Mouse (Mus musculus): Measurements from ENCODE around the gene Nf1. TPM values are rescaled to one million over a fixed set of nuclear protein-coding genes. Genes with fewer than 3 reads are reported as not detected.

The Nf1 gene
- polyA plus RNA-seq, 1 experiment from 2014 or later = 12.5 TPM

GRCm38 (mm10) chr11:79460756-79461450 is 121.4 kb downstream of the Nf1 start:
- Histone ChIP-seq H3K4me3 (ENCODE audit: inconsistent target) (no peak overlapping the region), H3K27ac (peak overlapping the region; percentile 21; the same call in 1 of the 2 replicates), H3K79me2 (ENCODE audit: inconsistent target) (no peaks in the 10 kb centered on the region), H3K36me3 (ENCODE audit: inconsistent target) (peaks cover 11% of the 10 kb centered on the region; the same call in 1 of the 2 replicates)
- WGBS (ENCODE audit: missing documents) = 85% methylated on average over 3 of the region's 3 CpGs

GRCm38 (mm10) chr11:79468097-79468496 is 128.6 kb downstream of the Nf1 start:
- Histone ChIP-seq H3K4me3 (ENCODE audit: inconsistent target) (no peak overlapping the region), H3K79me2 (ENCODE audit: inconsistent target) (no peaks in the 10 kb centered on the region), H3K36me3 (ENCODE audit: inconsistent target) (peaks cover 25% of the 10 kb centered on the region), H3K27ac (no peak overlapping the region)
- 93% methylated on average over 1 of the region's 1 CpGs for WGBS (ENCODE audit: missing documents)

- Histone ChIP-seq H3K27ac (no peak overlapping the region), H3K36me3 (ENCODE audit: inconsistent target) (peaks cover under 1% of the 10 kb centered on the region; the same call in 1 of the 2 replicates), H3K79me2 (ENCODE audit: inconsistent target) (no peaks in the 10 kb centered on the region), H3K4me3 (ENCODE audit: inconsistent target) (no peak overlapping the region)
- WGBS (ENCODE audit: missing documents) = 97% methylated on average over 6 of the region's 6 CpGs
Measured at GRCm38 (mm10) chr11:79483392-79483791, 143.9 kb downstream of the Nf1 start.

- H3K36me3 ChIP-seq (ENCODE audit: inconsistent target) = no peaks in the 10 kb centered on the region; the same call in 1 of the 2 replicates
- no peak overlapping the region for H3K4me3 ChIP-seq (ENCODE audit: inconsistent target)
- WGBS (ENCODE audit: missing documents) = 98% methylated on average over 7 of the region's 7 CpGs
- H3K79me2 ChIP-seq (ENCODE audit: inconsistent target) = no peaks in the 10 kb centered on the region
- H3K27ac ChIP-seq = no peak overlapping the region
Measured at GRCm38 (mm10) chr11:79483876-79484528, 144.5 kb downstream of the Nf1 start.

- H3K27ac ChIP-seq = no peak overlapping the region
- no peaks in the 10 kb centered on the region for H3K79me2 ChIP-seq (ENCODE audit: inconsistent target)
- H3K36me3 ChIP-seq (ENCODE audit: inconsistent target) = no peaks in the 10 kb centered on the region; the same call in 1 of the 2 replicates
- no peak overlapping the region for H3K4me3 ChIP-seq (ENCODE audit: inconsistent target)
Measured at GRCm38 (mm10) chr11:79484721-79485120, 145.2 kb downstream of the Nf1 start.

- no peak overlapping the region for H3K4me3 ChIP-seq (ENCODE audit: inconsistent target)
- WGBS (ENCODE audit: missing documents) = 30% methylated on average over 10 of the region's 10 CpGs
Measured at GRCm38 (mm10) chr11:79494976-79495800, 155.7 kb downstream of the Nf1 start.

GRCm38 (mm10) chr11:79502917-79503316 is 163.4 kb downstream of the Nf1 start:
- WGBS (ENCODE audit: missing documents) = 96% methylated on average over 2 of the region's 2 CpGs
- Histone ChIP-seq H3K4me3 (ENCODE audit: inconsistent target) (no peak overlapping the region), H3K27ac (no peak overlapping the region), H3K36me3 (ENCODE audit: inconsistent target) (no peaks in the 10 kb centered on the region), H3K79me2 (ENCODE audit: inconsistent target) (no peaks in the 10 kb centered on the region)

More at GRCm38 (mm10) chr11:79494976-79495800, 155.7 kb downstream of the Nf1 start:
- Histone ChIP-seq H3K79me2 (ENCODE audit: inconsistent target) (no peaks in the 10 kb centered on the region), H3K27ac (no peak overlapping the region), H3K36me3 (ENCODE audit: inconsistent target) (no peaks in the 10 kb centered on the region)

- WGBS (ENCODE audit: missing documents) = 82% methylated on average over 5 of the region's 8 CpGs
- H3K79me2 ChIP-seq (ENCODE audit: inconsistent target) = no peaks in the 10 kb centered on the region
- H3K4me3 ChIP-seq (ENCODE audit: inconsistent target) = no peak within 1 kb of the TSS
- H3K36me3 ChIP-seq (ENCODE audit: inconsistent target) = no peaks in the 10 kb centered on the region
- H3K27ac ChIP-seq = no peak within 1 kb of the TSS
Measured at GRCm38 (mm10) chr11:79503845-79504244, 164.4 kb downstream of the Nf1 start, which contains the start of gene Omg. TSS of gene Omg (minus strand) at chr11:79504084.

GRCm38 (mm10) chr11:79504506-79504905 is 165.0 kb downstream of the Nf1 start:
- WGBS (ENCODE audit: missing documents) = 99% methylated on average over 7 of the region's 7 CpGs
- no peak overlapping the region for H3K27ac ChIP-seq

GRCm38 (mm10) chr11:79511970-79512369 is 172.5 kb downstream of the Nf1 start:
- H3K27ac ChIP-seq = no peak overlapping the region
- no peak overlapping the region for H3K4me3 ChIP-seq (ENCODE audit: inconsistent target)
- H3K36me3 ChIP-seq (ENCODE audit: inconsistent target) = peaks cover 32% of the 10 kb centered on the region; the same call in 1 of the 2 replicates
- WGBS (ENCODE audit: missing documents) = 83% methylated on average over 3 of the region's 3 CpGs
- H3K79me2 ChIP-seq (ENCODE audit: inconsistent target) = peaks cover 41% of the 10 kb centered on the region

More at GRCm38 (mm10) chr11:79504506-79504905, 165.0 kb downstream of the Nf1 start:
- no peaks in the 10 kb centered on the region for H3K79me2 ChIP-seq (ENCODE audit: inconsistent target)
- H3K36me3 ChIP-seq (ENCODE audit: inconsistent target) = no peaks in the 10 kb centered on the region
- H3K4me3 ChIP-seq (ENCODE audit: inconsistent target) = no peak overlapping the region

- no peak overlapping the region for H3K27ac ChIP-seq
- no peak overlapping the region for H3K4me3 ChIP-seq (ENCODE audit: inconsistent target)
- WGBS (ENCODE audit: missing documents) = 83% methylated on average over 6 of the region's 6 CpGs
- peaks cover 69% of the 10 kb centered on the region for H3K79me2 ChIP-seq (ENCODE audit: inconsistent target)
- peaks cover 32% of the 10 kb centered on the region; the same call in 1 of the 2 replicates for H3K36me3 ChIP-seq (ENCODE audit: inconsistent target)
Measured at GRCm38 (mm10) chr11:79515331-79515730, 175.8 kb downstream of the Nf1 start.

GRCm38 (mm10) chr11:79515798-79516197 is 176.3 kb downstream of the Nf1 start:
- peaks cover 32% of the 10 kb centered on the region; the same call in 1 of the 2 replicates for H3K36me3 ChIP-seq (ENCODE audit: inconsistent target)
- WGBS (ENCODE audit: missing documents) = 85% methylated on average over 2 of the region's 2 CpGs
- no peak overlapping the region for H3K27ac ChIP-seq
- H3K4me3 ChIP-seq (ENCODE audit: inconsistent target) = no peak overlapping the region
- peaks cover 74% of the 10 kb centered on the region for H3K79me2 ChIP-seq (ENCODE audit: inconsistent target)

GRCm38 (mm10) chr11:79519299-79519698 is 179.8 kb downstream of the Nf1 start:
- 28% methylated on average over 6 of the region's 6 CpGs for WGBS (ENCODE audit: missing documents)
- Histone ChIP-seq H3K27ac (peak overlapping the region; percentile 98), H3K4me3 (ENCODE audit: inconsistent target) (peak overlapping the region; percentile 10), H3K36me3 (ENCODE audit: inconsistent target) (peaks cover 25% of the 10 kb centered on the region; the same call in 1 of the 2 replicates), H3K79me2 (ENCODE audit: inconsistent target) (peaks cover 94% of the 10 kb centered on the region)

GRCm38 (mm10) chr11:79519878-79520291 is 180.4 kb downstream of the Nf1 start:
- peak overlapping the region; percentile 58; the same call in 1 of the 2 replicates for H3K4me3 ChIP-seq (ENCODE audit: inconsistent target)
- 0% methylated on average over 1 of the region's 1 CpGs for WGBS (ENCODE audit: missing documents)
- peaks cover 20% of the 10 kb centered on the region; the same call in 1 of the 2 replicates for H3K36me3 ChIP-seq (ENCODE audit: inconsistent target)
- peaks cover 94% of the 10 kb centered on the region for H3K79me2 ChIP-seq (ENCODE audit: inconsistent target)
- H3K27ac ChIP-seq = peak overlapping the region; percentile 98

Measured in macrophage (primary cell).